Mouse (Mus musculus): ENCODE data around the gene Galnt2.

Gene Galnt2

GRCm38 (mm10) chr8:124270904-124271303 lies 39.7 kb downstream of the Galnt2 start:
- DNase-seq (ENCODE audit: low read depth, low spot score): peak; percentile 79

- DNase-seq (ENCODE audit: low read depth, low spot score): peak; percentile 71
Observed at GRCm38 (mm10) chr8:124271518-124271917, 40.3 kb downstream of the Galnt2 start.

- no peak for DNase-seq (ENCODE audit: low read depth, low spot score)
Observed at GRCm38 (mm10) chr8:124272792-124273191, 41.6 kb downstream of the Galnt2 start.

DNA sequence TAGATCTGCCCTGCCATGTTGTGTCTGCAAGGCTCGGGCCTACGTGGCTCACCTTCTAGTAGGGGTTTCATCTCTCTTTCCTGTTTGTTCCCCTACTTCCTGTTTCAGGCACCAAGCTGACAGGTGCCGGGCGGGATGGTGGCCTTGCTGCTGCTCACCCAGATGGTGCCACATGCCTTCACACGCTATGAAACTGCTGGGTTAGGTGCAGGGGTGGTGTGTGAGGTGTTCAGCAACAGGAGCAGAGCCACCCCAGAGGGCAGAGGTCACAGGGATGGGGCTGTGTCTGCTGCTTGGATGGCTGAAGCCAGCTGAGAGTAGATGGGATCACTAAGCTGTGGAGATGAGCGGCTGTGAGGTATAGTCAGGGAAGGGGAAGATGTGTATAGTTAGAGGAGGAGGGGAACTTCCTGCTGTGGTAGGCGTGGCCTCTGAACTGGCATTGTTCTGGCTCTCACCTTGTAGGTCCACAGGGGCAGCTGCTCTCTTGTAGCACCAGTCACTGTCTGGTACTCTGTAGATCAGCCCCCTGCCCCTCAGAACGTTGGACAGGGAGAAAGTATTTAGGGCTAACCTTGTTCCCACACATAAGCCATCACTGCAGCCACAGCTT lies 42.5 kb downstream of the Galnt2 start:
- DNase-seq (ENCODE audit: low read depth, low spot score): peak; percentile 79

- peak; percentile 83 for DNase-seq (ENCODE audit: low read depth, low spot score)
Observed at GRCm38 (mm10) chr8:124274441-124275120, 43.4 kb downstream of the Galnt2 start.

DNA sequence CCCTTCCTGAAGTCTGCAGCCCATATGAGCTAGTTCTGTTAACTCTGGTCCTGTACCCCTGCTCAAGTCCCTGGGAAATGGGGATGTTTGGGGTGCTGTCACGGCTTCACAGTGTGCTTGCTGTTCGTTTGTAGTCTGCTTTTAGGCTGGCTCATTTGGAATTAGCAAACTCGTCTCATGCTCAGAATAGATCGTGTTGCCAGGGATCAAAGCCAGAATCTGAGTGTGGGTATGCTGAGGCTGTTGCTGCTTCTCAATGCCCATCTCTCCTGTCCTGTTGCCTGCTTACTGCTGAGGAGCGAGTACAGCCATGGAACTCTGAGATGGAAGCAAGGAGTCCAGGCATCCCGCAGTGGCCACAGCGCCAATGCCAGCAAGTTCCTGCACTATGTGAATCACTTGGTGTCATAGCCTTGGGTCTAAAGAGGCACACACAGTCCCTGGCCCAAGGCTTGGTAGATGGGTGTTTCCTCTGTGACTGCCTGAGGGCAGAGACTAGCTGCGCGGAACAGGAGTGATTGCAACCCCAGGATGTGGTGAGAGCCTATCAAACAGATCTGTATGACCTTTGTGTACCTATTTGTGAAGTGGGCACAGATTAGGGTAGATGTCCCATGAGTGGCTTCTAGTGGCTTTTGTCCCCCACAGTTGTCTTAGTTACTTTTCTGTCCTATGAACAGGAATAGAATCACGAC lies 44.3 kb downstream of the Galnt2 start:
- peak; percentile 85 for DNase-seq (ENCODE audit: low read depth, low spot score)

DNA sequence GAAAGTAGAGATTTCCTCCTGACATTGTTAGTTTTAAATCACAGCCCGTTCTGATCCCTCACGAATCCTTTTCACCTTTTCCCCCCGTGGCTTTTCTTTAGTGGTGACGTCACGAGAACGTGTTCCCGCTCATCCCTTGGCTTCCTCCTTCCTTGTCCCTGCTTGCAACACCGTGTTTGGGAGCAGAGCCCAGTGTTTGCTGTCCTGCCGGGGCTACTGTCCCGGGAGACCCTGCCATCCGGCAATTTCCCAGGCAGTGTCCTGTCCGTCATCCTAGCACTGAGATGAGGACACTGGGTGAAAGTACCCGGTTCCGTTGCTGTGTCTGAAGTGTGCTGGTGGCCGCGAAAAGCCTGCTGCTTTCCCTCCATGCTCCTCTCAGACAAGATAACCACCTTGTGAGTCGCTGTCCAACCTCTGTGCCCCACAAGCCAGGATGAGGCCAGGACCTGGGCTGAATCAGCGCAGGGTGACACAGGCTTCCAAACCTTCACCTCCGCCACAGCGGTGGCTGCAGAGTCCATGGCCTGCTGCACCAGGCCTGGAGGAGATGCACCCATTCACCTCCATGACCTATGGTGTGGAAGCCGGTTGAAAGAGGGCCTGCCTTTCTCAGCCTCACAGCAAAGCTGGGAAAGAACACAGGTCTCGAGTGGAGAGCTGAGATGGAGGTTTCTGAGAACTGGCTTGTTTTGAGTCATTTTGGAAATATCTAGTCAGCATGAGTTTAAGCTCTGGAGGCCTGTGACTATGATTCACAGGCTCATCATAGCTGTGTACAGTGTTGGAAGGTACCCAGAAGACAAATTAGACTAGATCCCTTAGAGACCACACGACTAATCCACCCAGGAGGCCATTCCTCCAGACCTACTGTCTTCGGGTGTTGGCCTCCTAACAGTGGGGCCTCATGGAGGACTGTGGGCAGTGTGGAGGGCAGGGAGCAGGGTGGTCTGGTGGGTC lies 47.0 kb downstream of the Galnt2 start:
- DNase-seq (ENCODE audit: low read depth, low spot score): peak; percentile 64

DNA sequence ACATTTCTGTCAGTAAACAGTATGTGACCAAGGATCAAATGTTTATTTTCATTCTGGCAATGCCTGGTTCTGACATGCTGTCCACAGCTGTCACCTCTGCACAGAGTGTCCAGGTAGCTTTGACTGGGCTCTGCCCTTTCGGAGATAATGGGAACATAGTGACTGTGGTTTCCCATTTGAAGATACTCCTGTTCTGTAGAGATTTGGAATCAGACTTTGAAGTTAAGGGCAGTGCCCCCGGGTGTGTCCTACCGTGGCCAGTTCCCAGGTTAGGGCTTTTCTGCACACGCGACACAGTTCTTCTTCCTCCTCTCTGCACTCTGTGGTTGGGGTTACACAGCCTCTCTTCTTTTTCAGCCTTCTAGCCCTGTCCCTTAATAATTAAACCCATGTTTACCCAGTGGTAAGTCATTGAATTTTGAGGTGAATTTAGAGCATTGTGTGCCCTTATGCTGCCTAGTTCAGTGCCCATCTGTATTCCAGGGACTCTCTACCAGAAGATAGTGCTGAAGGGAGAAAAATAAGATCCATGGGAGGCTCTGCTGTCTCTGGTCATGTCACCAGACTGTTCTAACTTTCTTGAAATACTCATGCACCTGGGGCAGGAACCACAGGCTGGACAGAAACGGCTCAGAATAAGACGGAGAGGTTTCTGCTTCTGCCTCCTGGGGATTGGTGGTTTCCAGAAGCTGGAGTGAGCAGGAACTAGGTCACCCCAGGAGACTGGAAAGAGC lies 47.9 kb downstream of the Galnt2 start:
- no peak for DNase-seq (ENCODE audit: low read depth, low spot score)

DNA sequence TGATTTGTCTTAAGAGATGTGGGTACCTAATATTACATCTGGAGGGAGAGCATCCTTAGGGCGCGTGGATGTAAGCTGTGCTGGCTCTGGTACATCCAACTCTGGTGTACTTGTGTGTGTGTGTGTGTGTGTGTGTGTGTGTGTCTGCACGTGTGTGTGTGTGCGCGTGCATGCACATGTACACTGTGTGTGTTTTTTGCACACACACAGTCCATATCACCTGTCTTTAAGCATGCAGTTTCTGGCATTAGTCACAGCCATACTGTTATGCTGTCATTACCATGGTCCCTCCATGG lies 48.4 kb downstream of the Galnt2 start:
- no peak for DNase-seq (ENCODE audit: low read depth, low spot score)

DNA sequence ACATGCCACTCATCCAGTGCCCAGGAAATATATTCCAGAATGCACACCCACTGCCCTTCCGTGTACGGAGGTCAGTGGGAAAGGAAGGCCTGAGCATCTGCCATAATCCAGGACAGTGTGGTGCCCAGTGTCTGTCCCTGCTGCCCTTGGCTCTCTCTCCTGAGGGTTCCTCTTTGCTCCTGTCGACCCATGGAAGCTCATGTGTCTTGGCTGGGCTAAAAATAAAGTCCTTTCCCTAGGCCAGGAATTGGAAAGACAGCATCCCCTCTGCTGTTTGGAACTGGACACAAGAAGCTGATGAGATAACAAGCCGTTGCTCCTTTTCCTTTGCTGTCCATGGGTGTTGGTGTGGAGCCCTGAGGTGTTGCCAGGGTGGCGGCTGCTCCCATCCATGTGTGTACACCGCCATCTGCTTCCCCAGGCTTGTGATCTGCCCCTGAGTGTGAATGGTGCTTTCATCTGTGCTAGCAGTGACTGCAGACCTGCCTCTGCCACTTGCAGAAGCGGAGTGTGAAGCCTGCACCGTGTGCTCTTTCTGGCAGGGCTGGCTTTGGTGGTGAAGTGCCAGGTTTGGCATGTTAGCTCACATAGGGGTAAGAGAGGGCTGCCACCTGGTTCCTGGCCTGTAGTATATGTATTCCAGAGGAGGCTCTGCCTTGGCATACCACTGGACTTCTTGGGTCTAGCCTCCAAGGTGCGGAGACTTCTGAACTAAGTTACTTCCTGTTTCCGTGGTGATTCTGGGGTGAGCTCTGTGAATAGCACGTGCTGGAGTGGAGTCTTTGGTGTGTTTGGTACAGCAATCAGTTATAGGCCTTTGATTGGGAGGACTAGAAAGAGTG lies 50.7 kb downstream of the Galnt2 start:
- peak; percentile 53 for DNase-seq (ENCODE audit: low read depth, low spot score)

- no peak for DNase-seq (ENCODE audit: low read depth, low spot score)
Observed at GRCm38 (mm10) chr8:124282878-124283630, 51.9 kb downstream of the Galnt2 start.

GRCm38 (mm10) chr8:124283644-124284332 lies 52.6 kb downstream of the Galnt2 start:
- no peak for DNase-seq (ENCODE audit: low read depth, low spot score)

- no peak for DNase-seq (ENCODE audit: low read depth, low spot score)
Observed at GRCm38 (mm10) chr8:124284333-124284711, 53.1 kb downstream of the Galnt2 start.

GRCm38 (mm10) chr8:124284984-124285576 lies 53.9 kb downstream of the Galnt2 start:
- no peak for DNase-seq (ENCODE audit: low read depth, low spot score)

- DNase-seq (ENCODE audit: low read depth, low spot score): peak; percentile 26
Observed at GRCm38 (mm10) chr8:124286461-124287124, 55.4 kb downstream of the Galnt2 start.

DNA sequence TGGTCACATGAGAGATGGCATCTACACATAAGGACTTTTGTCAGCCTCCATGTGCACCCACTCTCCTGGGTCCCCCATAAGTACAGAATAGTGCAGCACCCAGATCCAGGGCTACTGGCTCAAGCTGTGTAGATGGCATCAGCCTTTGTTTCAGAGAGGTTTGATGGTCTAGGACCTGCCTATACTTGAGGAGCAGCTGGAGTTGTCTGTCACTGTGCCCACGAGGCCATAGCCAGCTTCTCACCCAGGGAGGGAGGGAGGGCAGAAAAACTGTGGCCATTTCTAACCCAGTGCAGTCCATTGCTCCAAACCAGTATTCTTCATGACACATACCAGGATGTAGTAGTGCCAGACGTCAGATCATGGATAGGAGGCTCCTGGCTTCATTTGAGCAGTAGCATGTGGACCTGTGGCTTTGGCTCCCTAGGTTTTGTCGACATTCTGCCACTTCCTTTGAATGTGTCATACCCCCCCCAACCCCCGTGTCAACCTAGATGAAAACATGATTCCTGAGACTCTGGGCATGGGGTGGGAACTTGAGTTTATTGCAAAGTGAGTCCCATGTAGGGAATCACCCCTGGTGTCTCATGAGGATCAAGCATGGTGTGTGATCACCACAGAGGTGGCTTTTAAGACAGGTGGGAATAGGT lies 57.1 kb downstream of the Galnt2 start:
- no peak for DNase-seq (ENCODE audit: low read depth, low spot score)

DNA sequence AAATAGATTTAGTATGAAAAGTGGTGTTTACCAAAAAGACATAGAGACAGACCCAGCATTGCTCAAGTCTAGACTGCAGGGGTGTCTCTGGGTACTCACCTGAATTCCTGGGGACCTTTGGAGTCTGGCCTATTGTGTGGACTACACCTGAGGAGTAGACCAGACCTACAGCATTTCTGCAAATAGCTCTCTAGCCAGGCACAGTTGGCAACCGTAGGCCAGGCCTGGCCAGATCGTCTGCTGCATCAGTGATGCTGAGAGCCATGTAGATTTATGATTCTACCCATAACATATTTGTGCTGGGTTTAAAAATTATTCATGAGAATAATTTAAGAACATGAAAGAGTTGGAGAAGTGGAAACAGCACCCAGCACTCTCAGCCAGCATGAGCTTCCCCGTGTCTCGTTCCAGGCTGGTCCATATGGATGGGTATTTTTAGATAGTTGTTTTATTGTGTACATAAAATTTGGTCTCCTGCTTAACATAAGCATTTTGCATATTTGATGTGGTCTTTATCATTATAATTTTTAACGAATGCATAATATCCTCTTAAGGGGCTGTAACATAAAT lies 58.4 kb downstream of the Galnt2 start:
- no peak for DNase-seq (ENCODE audit: low read depth, low spot score)
